Mouse (Mus musculus): ENCODE results near the gene Il6. TPM values are rescaled to one million over a fixed set of nuclear protein-coding genes. Genes with fewer than 3 reads are reported as not detected.

The Il6 gene
- polyA plus RNA-seq (2014; fragmentation: Nextera tagmentation; extraction: Ambion mirVana) = not detected in 2 replicates

- Histone ChIP-seq H3K4me1 (ENCODE audit: control insufficient read depth, insufficient read depth, low read length) (no peaks in the 10 kb centered on the region), H3K27ac (ENCODE audit: low read depth, low read length) (no peak within 1 kb of the TSS), H3K27me3 (ENCODE audit: control insufficient read depth, insufficient read depth, low read length) (no peaks in the 10 kb centered on the region), H3K9ac (ENCODE audit: low read depth, low read length) (no peak within 1 kb of the TSS), H3K9me3 (ENCODE audit: control insufficient read depth, low read length) (no peaks in the 10 kb centered on the region), H3K36me3 (ENCODE audit: control insufficient read depth, insufficient read depth, low read length) (no peaks in the 10 kb centered on the region), H3K4me2 (replicated peaks; ENCODE audit: low read depth, low read length) (no peak within 1 kb of the TSS), H3K4me3 (ENCODE audit: low read length) (no peak within 1 kb of the TSS)
- 67% methylated on average over 16 of the region's 16 CpGs for WGBS
- ATAC-seq (ENCODE audit: low FRiP score, low TSS enrichment) = no peak
These were observed at the start of gene Il6 for GRCm38 (mm10) chr5:30012726-30013503. Gene Il6, plus strand, starts transcription at chr5:30013114.

DNA sequence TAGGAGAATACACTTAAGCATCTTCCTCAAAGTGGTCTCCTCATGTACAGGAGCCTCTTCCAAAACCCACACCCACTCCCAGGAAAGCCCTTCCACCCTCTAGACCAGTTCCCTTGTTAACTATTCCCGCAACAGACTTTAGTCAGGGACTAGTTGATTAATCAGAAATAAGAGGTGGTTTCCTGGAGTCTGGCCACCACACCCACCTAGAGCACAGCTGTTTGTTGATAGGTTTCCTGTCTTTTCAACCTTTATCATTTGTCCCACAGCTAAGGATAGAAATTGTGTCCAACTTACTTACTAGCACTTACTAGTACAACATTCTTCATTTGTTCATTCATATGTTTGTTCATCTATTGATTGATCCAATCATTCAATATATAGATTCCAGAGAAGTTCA lies 49.4 kb upstream of the Il6 start:
- Histone ChIP-seq H3K4me3 (ENCODE audit: low read length) (no peak overlapping the region), H3K4me2 (replicated peaks; ENCODE audit: low read depth, low read length) (no peak overlapping the region), H3K9ac (ENCODE audit: low read depth, low read length) (no peak overlapping the region), H3K27me3 (ENCODE audit: control insufficient read depth, insufficient read depth, low read length) (no peaks in the 10 kb centered on the region), H3K4me1 (ENCODE audit: control insufficient read depth, insufficient read depth, low read length) (no peaks in the 10 kb centered on the region), H3K27ac (ENCODE audit: low read depth, low read length) (no peak overlapping the region), H3K36me3 (ENCODE audit: control insufficient read depth, insufficient read depth, low read length) (no peaks in the 10 kb centered on the region), H3K9me3 (ENCODE audit: control insufficient read depth, low read length) (no peaks in the 10 kb centered on the region)
- WGBS = 79% methylated on average over 1 of the region's 1 CpGs
- ATAC-seq (ENCODE audit: low FRiP score, low TSS enrichment) = no peak

DNA sequence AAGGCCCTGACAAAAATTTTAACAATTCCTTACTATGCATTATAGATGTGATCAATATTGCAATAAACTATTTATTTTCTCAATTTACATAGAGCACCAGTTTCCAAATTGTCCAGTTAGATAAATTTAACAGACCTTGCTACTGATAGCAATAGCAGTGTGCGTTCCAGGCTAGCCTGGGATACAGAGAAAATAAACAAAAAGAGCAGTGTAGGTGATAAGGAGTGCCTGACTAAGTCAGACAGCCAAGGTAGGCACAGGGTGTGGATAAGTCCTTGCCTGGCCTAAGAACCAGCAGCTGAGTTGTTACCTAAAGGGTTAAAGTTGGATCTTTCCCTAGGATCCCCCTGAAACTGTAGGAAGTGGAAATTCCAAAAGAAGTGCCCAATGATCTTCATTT lies 42.7 kb upstream of the Il6 start:
- no peak overlapping the region for H3K4me2 ChIP-seq (replicated peaks; ENCODE audit: low read depth, low read length)
- ATAC-seq (ENCODE audit: low FRiP score, low TSS enrichment) = no peak
- H3K9me3 ChIP-seq (ENCODE audit: control insufficient read depth, low read length) = no peaks in the 10 kb centered on the region
- H3K27me3 ChIP-seq (ENCODE audit: control insufficient read depth, insufficient read depth, low read length) = no peaks in the 10 kb centered on the region
- no peak overlapping the region for H3K4me3 ChIP-seq (ENCODE audit: low read length)
- H3K4me1 ChIP-seq (ENCODE audit: control insufficient read depth, insufficient read depth, low read length) = no peaks in the 10 kb centered on the region
- H3K27ac ChIP-seq (ENCODE audit: low read depth, low read length) = no peak overlapping the region
- 82% methylated on average over 1 of the region's 1 CpGs for WGBS
- no peak overlapping the region for H3K9ac ChIP-seq (ENCODE audit: low read depth, low read length)
- no peaks in the 10 kb centered on the region for H3K36me3 ChIP-seq (ENCODE audit: control insufficient read depth, insufficient read depth, low read length)

- H3K4me1 ChIP-seq (ENCODE audit: control insufficient read depth, insufficient read depth, low read length) = no peaks in the 10 kb centered on the region
- no peaks in the 10 kb centered on the region for H3K27me3 ChIP-seq (ENCODE audit: control insufficient read depth, insufficient read depth, low read length)
- no peak for ATAC-seq (ENCODE audit: low FRiP score, low TSS enrichment)
- H3K9me3 ChIP-seq (ENCODE audit: control insufficient read depth, low read length) = no peaks in the 10 kb centered on the region
- H3K4me2 ChIP-seq (replicated peaks; ENCODE audit: low read depth, low read length) = no peak overlapping the region
- no peak overlapping the region for H3K4me3 ChIP-seq (ENCODE audit: low read length)
- no peaks in the 10 kb centered on the region for H3K36me3 ChIP-seq (ENCODE audit: control insufficient read depth, insufficient read depth, low read length)
- H3K27ac ChIP-seq (ENCODE audit: low read depth, low read length) = no peak overlapping the region
- 87% methylated on average over 5 of the region's 5 CpGs for WGBS
- H3K9ac ChIP-seq (ENCODE audit: low read depth, low read length) = no peak overlapping the region
These were observed 40.1 kb upstream of the Il6 start for GRCm38 (mm10) chr5:29972796-29973195.

GRCm38 (mm10) chr5:29973533-29973932 lies 39.4 kb upstream of the Il6 start:
- no peak overlapping the region for H3K4me3 ChIP-seq (ENCODE audit: low read length)

DNA sequence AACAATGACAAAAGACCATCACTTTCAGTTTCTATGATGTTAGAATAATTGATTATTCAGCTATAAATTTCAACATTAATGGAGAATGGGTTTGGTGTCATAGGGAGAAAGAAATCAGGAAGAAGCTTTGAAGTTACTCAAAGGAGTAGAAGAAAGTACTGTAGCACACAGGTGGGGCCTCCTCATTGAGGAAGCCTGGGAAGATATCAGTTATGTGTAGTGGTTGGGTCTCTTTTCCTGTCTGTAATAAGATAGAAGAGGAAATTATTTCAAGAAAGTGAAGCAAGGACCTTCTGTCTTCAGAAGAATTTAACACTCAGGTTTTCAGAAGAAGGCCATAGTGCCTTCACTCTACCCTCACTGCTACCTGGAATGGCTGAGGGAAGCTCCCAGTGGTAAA lies 38.8 kb upstream of the Il6 start:
- Histone ChIP-seq H3K4me3 (ENCODE audit: low read length) (no peak overlapping the region), H3K9me3 (ENCODE audit: control insufficient read depth, low read length) (no peaks in the 10 kb centered on the region), H3K4me2 (replicated peaks; ENCODE audit: low read depth, low read length) (no peak overlapping the region), H3K4me1 (ENCODE audit: control insufficient read depth, insufficient read depth, low read length) (no peaks in the 10 kb centered on the region), H3K27ac (ENCODE audit: low read depth, low read length) (no peak overlapping the region), H3K36me3 (ENCODE audit: control insufficient read depth, insufficient read depth, low read length) (no peaks in the 10 kb centered on the region), H3K9ac (ENCODE audit: low read depth, low read length) (no peak overlapping the region), H3K27me3 (ENCODE audit: control insufficient read depth, insufficient read depth, low read length) (no peaks in the 10 kb centered on the region)
- no peak for ATAC-seq (ENCODE audit: low FRiP score, low TSS enrichment)

More at GRCm38 (mm10) chr5:29973533-29973932, 39.4 kb upstream of the Il6 start:
- WGBS = 64% methylated on average over 1 of the region's 1 CpGs
- Histone ChIP-seq H3K4me1 (ENCODE audit: control insufficient read depth, insufficient read depth, low read length) (no peaks in the 10 kb centered on the region), H3K27ac (ENCODE audit: low read depth, low read length) (no peak overlapping the region), H3K4me2 (replicated peaks; ENCODE audit: low read depth, low read length) (no peak overlapping the region), H3K36me3 (ENCODE audit: control insufficient read depth, insufficient read depth, low read length) (no peaks in the 10 kb centered on the region), H3K27me3 (ENCODE audit: control insufficient read depth, insufficient read depth, low read length) (no peaks in the 10 kb centered on the region), H3K9me3 (ENCODE audit: control insufficient read depth, low read length) (no peaks in the 10 kb centered on the region), H3K9ac (ENCODE audit: low read depth, low read length) (no peak overlapping the region)
- no peak for ATAC-seq (ENCODE audit: low FRiP score, low TSS enrichment)

DNA sequence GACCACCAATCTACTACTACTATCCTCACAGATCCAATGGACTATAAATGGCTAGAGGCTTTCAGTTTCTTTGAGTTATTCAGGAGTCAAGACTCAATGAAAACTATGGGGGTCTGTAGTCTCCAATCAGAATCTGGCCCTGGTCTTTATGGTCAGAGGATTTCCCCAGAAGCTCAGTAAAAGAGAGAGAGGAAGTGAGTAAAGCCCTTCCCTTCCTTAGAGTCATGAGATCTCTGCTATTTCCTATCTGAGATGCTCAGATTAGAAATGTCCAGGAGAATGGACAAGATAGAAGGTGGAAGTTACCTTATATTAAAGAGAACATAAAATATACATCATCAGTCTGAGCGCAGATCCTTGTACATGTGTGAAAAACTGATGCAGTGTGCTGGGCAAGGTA lies 19.3 kb upstream of the Il6 start:
- no peak overlapping the region for H3K9ac ChIP-seq (ENCODE audit: low read depth, low read length)
- no peaks in the 10 kb centered on the region for H3K4me1 ChIP-seq (ENCODE audit: control insufficient read depth, insufficient read depth, low read length)
- H3K27ac ChIP-seq (ENCODE audit: low read depth, low read length) = no peak overlapping the region
- H3K9me3 ChIP-seq (ENCODE audit: control insufficient read depth, low read length) = no peaks in the 10 kb centered on the region
- 94% methylated on average over 1 of the region's 1 CpGs for WGBS
- H3K4me3 ChIP-seq (ENCODE audit: low read length) = no peak overlapping the region
- no peak for ATAC-seq (ENCODE audit: low FRiP score, low TSS enrichment)
- H3K27me3 ChIP-seq (ENCODE audit: control insufficient read depth, insufficient read depth, low read length) = no peaks in the 10 kb centered on the region
- H3K36me3 ChIP-seq (ENCODE audit: control insufficient read depth, insufficient read depth, low read length) = no peaks in the 10 kb centered on the region
- no peak overlapping the region for H3K4me2 ChIP-seq (replicated peaks; ENCODE audit: low read depth, low read length)

- Histone ChIP-seq H3K27ac (ENCODE audit: low read depth, low read length) (no peak overlapping the region), H3K4me3 (ENCODE audit: low read length) (no peak overlapping the region), H3K4me2 (replicated peaks; ENCODE audit: low read depth, low read length) (no peak overlapping the region), H3K27me3 (ENCODE audit: control insufficient read depth, insufficient read depth, low read length) (no peaks in the 10 kb centered on the region), H3K36me3 (ENCODE audit: control insufficient read depth, insufficient read depth, low read length) (no peaks in the 10 kb centered on the region), H3K9ac (ENCODE audit: low read depth, low read length) (no peak overlapping the region), H3K4me1 (ENCODE audit: control insufficient read depth, insufficient read depth, low read length) (no peaks in the 10 kb centered on the region), H3K9me3 (ENCODE audit: control insufficient read depth, low read length) (no peaks in the 10 kb centered on the region)
- WGBS = 62% methylated on average over 1 of the region's 1 CpGs
- ATAC-seq (ENCODE audit: low FRiP score, low TSS enrichment) = no peak
These were observed 18.6 kb upstream of the Il6 start for GRCm38 (mm10) chr5:29994344-29994743.

DNA sequence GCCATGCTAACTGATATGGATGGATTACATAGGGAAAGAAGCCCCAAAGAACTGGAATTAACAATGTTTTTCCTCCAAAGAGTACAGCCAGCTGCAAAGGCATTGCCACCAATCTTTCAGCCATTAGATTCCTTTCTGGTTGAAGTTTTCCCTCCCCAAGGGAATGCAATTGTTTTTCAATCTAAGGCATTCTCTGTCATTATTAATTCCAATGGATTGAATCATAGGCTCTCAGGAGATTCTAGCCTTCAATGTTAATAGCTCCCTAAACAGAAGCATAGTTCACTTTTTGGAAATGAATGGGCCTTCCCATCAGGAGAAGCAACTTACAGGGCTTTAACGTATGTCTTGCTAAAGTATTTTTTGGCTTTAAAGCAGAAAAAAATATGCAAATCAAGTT lies 15.6 kb upstream of the Il6 start:
- no peaks in the 10 kb centered on the region for H3K36me3 ChIP-seq (ENCODE audit: control insufficient read depth, insufficient read depth, low read length)
- H3K27me3 ChIP-seq (ENCODE audit: control insufficient read depth, insufficient read depth, low read length) = no peaks in the 10 kb centered on the region
- no peak overlapping the region for H3K9ac ChIP-seq (ENCODE audit: low read depth, low read length)
- WGBS = 82% methylated on average over 1 of the region's 1 CpGs
- no peaks in the 10 kb centered on the region for H3K4me1 ChIP-seq (ENCODE audit: control insufficient read depth, insufficient read depth, low read length)
- no peaks in the 10 kb centered on the region for H3K9me3 ChIP-seq (ENCODE audit: control insufficient read depth, low read length)
- ATAC-seq (ENCODE audit: low FRiP score, low TSS enrichment) = no peak
- no peak overlapping the region for H3K4me3 ChIP-seq (ENCODE audit: low read length)
- H3K27ac ChIP-seq (ENCODE audit: low read depth, low read length) = no peak overlapping the region
- H3K4me2 ChIP-seq (replicated peaks; ENCODE audit: low read depth, low read length) = no peak overlapping the region

All from kidney, embryonic 14.5 days (tissue).